14 mouse cellular contexts compared by ENCODE assay signal in genomic region chr5:113951693-113952071, GRCm38 (mm10). TPM values are rescaled to one million over a fixed set of nuclear protein-coding genes. Genes with fewer than 3 reads are reported as not detected.
A peak's percentile ranks its signal among the peaks of the same experiment; 100 is the strongest.
DNase-seq lines count a peak whose midpoint lies in the region; ATAC-seq lines count a peak whose summit lies in the region.
"Had no signal": no experiment of that assay in that cellular context is flagged by ENCODE, and none has a peak within 500 bp of the region (broad histone marks: within the 10 kb centered on the region; RNA-seq: fewer than 3 reads in every experiment).

No protein-coding gene starts in this region.

- H3K27me3 ChIP-seq in heart, embryonic 12.5 days (replicated peaks): no peaks in the 10 kb centered on the region
- H3K27me3 ChIP-seq in megakaryocyte, embryonic 14.5 days (replicated peaks): no peaks in the 10 kb centered on the region

- ATAC-seq in heart, embryonic 12.5 days (ENCODE audit: insufficient number of reproducible peaks, low FRiP score): peak; percentile 48
- no peak for ATAC-seq in megakaryocyte, adult 5-6 weeks (ENCODE audit: poor library complexity, severe bottlenecking)
- ATAC-seq in common myeloid progenitor, adult 5-6 weeks (replicated peaks; ENCODE audit: low read depth, poor library complexity, severe bottlenecking): peak; percentile 59

- peaks cover 44% of the 10 kb centered on the region for H3K4me1 ChIP-seq in heart, embryonic 12.5 days (replicated peaks)
- peaks cover 89% of the 10 kb centered on the region for H3K4me1 ChIP-seq in megakaryocyte, embryonic 14.5 days

- 7% methylated on average over 11 of the region's 11 CpGs for WGBS in heart, embryonic 12.5 days
- 7% methylated on average over 11 of the region's 11 CpGs for WGBS in macrophage (ENCODE audit: missing documents)

- H3K36me3 ChIP-seq in heart, embryonic 12.5 days: peaks cover 59% of the 10 kb centered on the region
- peaks cover 55% of the 10 kb centered on the region for H3K36me3 ChIP-seq in megakaryocyte, embryonic 14.5 days (replicated peaks; ENCODE audit: low read length)
- peaks cover 45% of the 10 kb centered on the region for H3K36me3 ChIP-seq in macrophage (ENCODE audit: inconsistent target)

- no peak overlapping the region for H3K4me3 ChIP-seq in heart, embryonic 12.5 days
- peak overlapping the region; percentile 87 for H3K4me3 ChIP-seq in megakaryocyte, embryonic 14.5 days (replicated peaks)
- H3K4me3 ChIP-seq in macrophage (ENCODE audit: inconsistent target): no peak overlapping the region

- peak overlapping the region; percentile 25; the same call in 1 of the 2 replicates for H3K9ac ChIP-seq in heart, embryonic 12.5 days

- H3K4me2 ChIP-seq in heart, embryonic 12.5 days: peak overlapping the region; percentile 14

- H3K79me2 ChIP-seq in macrophage (ENCODE audit: inconsistent target): peaks cover 42% of the 10 kb centered on the region

- H3K9me3 ChIP-seq in heart, embryonic 12.5 days (replicated peaks): no peaks in the 10 kb centered on the region
- 0 out of 2 replicates have a peak, but pooled peaks cover 3% of the 10 kb centered on the region for H3K9me3 ChIP-seq in megakaryocyte, embryonic 14.5 days

- no peak for DNase-seq in heart, adult 18-20 months
- no peak for DNase-seq in adrenal gland, postnatal 25 days
- no peak for DNase-seq in urinary bladder, postnatal 10 days (ENCODE audit: low spot score)
- DNase-seq: heart, adult 11 months; kidney, adult 8-10 months; left cerebral cortex, postnatal 4 days had no signal

- peak overlapping the region; percentile 89 for H3K27ac ChIP-seq in heart, embryonic 12.5 days (ENCODE audit: poor library complexity, severe bottlenecking)
- peak overlapping the region; percentile 96 for H3K27ac ChIP-seq in macrophage

RNA-seq across cellular contexts. Expression of gene Ssh1, which starts 42.0 kb away (rescaled TPM):
- polyA plus RNA-seq in heart, embryonic 12.5 days (2016; fragmentation: Nextera tagmentation; extraction: Ambion mirVana): 19.0 and 21.4 TPM in 2 replicates
- 10 to 100 TPM; 13.5 to 13.6 TPM for total RNA-seq in heart, adult 18-20 months (2021)
- polyA plus RNA-seq in megakaryocyte, embryonic 14.5 days (2012; ENCODE audit: insufficient read depth, low replicate concordance): 2.9 and 3.9 TPM in 2 replicates
- total RNA-seq in megakaryocyte, adult 5-6 weeks (2015): 10.2 and 10.4 TPM in 2 replicates
- total RNA-seq in megakaryocyte, adult 5-6 weeks (2017): 4.7 and 4.9 TPM in 2 replicates
- total RNA-seq in common myeloid progenitor, adult 5-6 weeks (2017): 3.3 and 7.0 TPM in 2 replicates
- total RNA-seq in macrophage (2018; cell fraction: chromatin; rRNA removed): 10 to 100 TPM in 23 of 26 experiments, 1 to 10 TPM in 3; 4.7 to 60.9 (median 34.7) TPM
- 10 to 100 TPM; 11.7 to 25.9 (median 20.7) TPM for total RNA-seq in macrophage (2018; cell fraction: cytosol; rRNA removed)
- total RNA-seq in macrophage (2018; cell fraction: nucleus; rRNA removed): 10 to 100 TPM; 10.1 to 47.8 (median 30.6) TPM
- polyA plus RNA-seq in macrophage (2018): 8.9 to 10.3 TPM (median 10.0 TPM) in 3 replicates
- total RNA-seq in adrenal gland, postnatal 25 days (2021): 18.9 and 22.7 TPM in 2 replicates

RNA-seq across cellular contexts. Expression of gene Coro1c, which starts 43.1 kb away (rescaled TPM):
- polyA plus RNA-seq in heart, embryonic 12.5 days (2016; fragmentation: Nextera tagmentation; extraction: Ambion mirVana): 137 and 141 TPM in 2 replicates
- total RNA-seq in heart, adult 18-20 months (2021): 10 to 100 TPM; 30.3 to 33.1 TPM
- 132 and 208 TPM in 2 replicates for polyA plus RNA-seq in megakaryocyte, embryonic 14.5 days (2012; ENCODE audit: insufficient read depth, low replicate concordance)
- total RNA-seq in megakaryocyte, adult 5-6 weeks (2015): 93.2 and 103 TPM in 2 replicates
- total RNA-seq in megakaryocyte, adult 5-6 weeks (2017): 141 and 145 TPM in 2 replicates
- total RNA-seq in common myeloid progenitor, adult 5-6 weeks (2017): 92.4 and 106 TPM in 2 replicates
- total RNA-seq in macrophage (2018; cell fraction: chromatin; rRNA removed): 100 to 1,000 TPM in 17 of 26 experiments, 10 to 100 TPM in 9; 22.3 to 244 (median 133) TPM
- 100 to 1,000 TPM; 158 to 295 (median 208) TPM for total RNA-seq in macrophage (2018; cell fraction: cytosol; rRNA removed)
- total RNA-seq in macrophage (2018; cell fraction: nucleus; rRNA removed): 100 to 1,000 TPM in 21 of 26 experiments, 10 to 100 TPM in 5; 51.2 to 265 (median 156) TPM
- 171 to 329 TPM (median 266 TPM) in 3 replicates for polyA plus RNA-seq in macrophage (2018)
- 43.3 and 52.6 TPM in 2 replicates for total RNA-seq in adrenal gland, postnatal 25 days (2021)

RNA-seq across cellular contexts. Expression of gene Dao, which starts 51.8 kb away (rescaled TPM):
- not detected in 2 replicates for polyA plus RNA-seq in heart, embryonic 12.5 days (2016; fragmentation: Nextera tagmentation; extraction: Ambion mirVana)
- total RNA-seq in heart, adult 18-20 months (2021): not detected
- polyA plus RNA-seq in megakaryocyte, embryonic 14.5 days (2012; ENCODE audit: insufficient read depth, low replicate concordance): not detected in 2 replicates
- total RNA-seq in megakaryocyte, adult 5-6 weeks (2015): not detected in 2 replicates
- not detected in 2 replicates for total RNA-seq in megakaryocyte, adult 5-6 weeks (2017)
- total RNA-seq in common myeloid progenitor, adult 5-6 weeks (2017): not detected in 2 replicates
- total RNA-seq in macrophage (2018; cell fraction: chromatin; rRNA removed): not detected
- total RNA-seq in macrophage (2018; cell fraction: cytosol; rRNA removed): under 1 TPM in 1 of 26 experiments, not detected in 25; 0.14 TPM
- total RNA-seq in macrophage (2018; cell fraction: nucleus; rRNA removed): not detected
- not detected in 3 replicates for polyA plus RNA-seq in macrophage (2018)
- not detected in 2 replicates for total RNA-seq in adrenal gland, postnatal 25 days (2021)
- total RNA-seq: left cerebral cortex, postnatal 4 days; midbrain, postnatal 0 days had no signal
- polyA plus RNA-seq: cortical plate, adult 2 months; forebrain, embryonic 14.5 days; midbrain, postnatal 0 days had no signal
